7 mouse cellular contexts compared by ENCODE assay signal in the genomic region with DNA sequence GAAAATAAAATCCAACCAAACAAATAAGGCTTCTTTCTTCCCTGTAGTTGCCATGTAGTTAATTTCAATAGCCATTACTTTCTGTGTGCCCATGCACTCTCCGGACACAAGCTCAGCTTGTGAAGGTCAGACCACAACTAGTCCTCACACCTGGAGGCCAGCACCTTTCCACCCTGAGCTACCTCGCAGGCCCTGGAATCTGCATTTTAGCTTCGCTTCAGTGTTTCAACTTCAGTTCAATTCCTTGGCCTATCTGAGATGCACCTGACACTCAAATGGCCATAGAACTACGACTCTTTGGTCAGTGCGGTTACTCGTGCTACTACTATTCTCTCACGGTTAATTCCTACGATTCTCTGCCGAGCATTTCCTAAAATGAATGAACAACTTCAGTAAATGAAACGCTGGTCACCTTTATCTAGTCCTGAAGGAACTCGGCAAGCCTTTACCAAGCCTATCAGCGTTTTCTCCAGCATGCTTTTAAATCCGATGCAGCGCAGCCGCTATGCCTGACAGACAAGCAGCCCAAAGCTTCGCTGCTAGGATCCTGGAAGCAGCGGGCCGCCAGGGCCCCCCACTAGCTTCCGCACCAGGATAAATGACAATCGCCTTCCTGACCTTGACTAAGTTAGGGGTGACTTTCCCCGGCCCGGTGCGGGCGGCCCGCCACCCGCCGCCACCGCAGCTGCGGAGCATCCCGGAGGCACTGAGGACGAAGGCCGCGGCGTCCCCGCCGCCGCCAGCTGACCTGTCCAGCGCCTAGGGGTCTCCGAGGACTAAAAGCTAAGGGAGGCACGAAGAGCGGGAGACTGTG. TPM values are rescaled to one million over a fixed set of nuclear protein-coding genes. Genes with fewer than 3 reads are reported as not detected.
A peak's percentile ranks its signal among the peaks of the same experiment; 100 is the strongest.
DNase-seq lines count a peak whose midpoint lies in the region; ATAC-seq and TF ChIP-seq lines count a peak whose summit lies in the region.

No protein-coding gene starts in this region.

- no peak for TF ChIP-seq CTCF in spleen, adult 2 months (IDR thresholded peaks at IDR 0.05; ENCODE audit: extremely low read depth, insufficient read depth, insufficient read length, insufficient replicate concordance)
- TF ChIP-seq CTCF in stomach, postnatal 0 days (IDR thresholded peaks at IDR 0.05; ENCODE audit: low read depth) = no peak

- H3K4me3 ChIP-seq in spleen, adult 2 months (ENCODE audit: extremely low read depth, insufficient read depth, insufficient read length) = peak overlapping the region; percentile 90
- H3K4me3 ChIP-seq in embryonic facial prominence, embryonic 10.5 days = peak overlapping the region; percentile 95
- peak overlapping the region; percentile 69 for H3K4me3 ChIP-seq in hindbrain, embryonic 13.5 days
- peak overlapping the region; percentile 97 for H3K4me3 ChIP-seq in liver, embryonic 16.5 days (ENCODE audit: low read depth, low read length)
- H3K4me3 ChIP-seq in stomach, postnatal 0 days (ENCODE audit: low read depth, low read length) = peak overlapping the region; percentile 94

- ATAC-seq in hindbrain, embryonic 13.5 days (ENCODE audit: low FRiP score) = no peak; the same call in 1 of the 2 replicates
- peak; percentile 18 for ATAC-seq in liver, embryonic 16.5 days (ENCODE audit: low read depth)
- ATAC-seq in stomach, postnatal 0 days (ENCODE audit: low FRiP score, low TSS enrichment) = no peak

- DNase-seq in spleen, adult 2 months (ENCODE audit: low read depth in 1 of 2, low spot score in 2 of 2) = no peak
- DNase-seq in spleen, postnatal 4 days (ENCODE audit: low spot score in 2 of 2) = no peak
- DNase-seq in embryonic facial prominence, embryonic 10.5 days (ENCODE audit: low spot score) = peak; percentile 30
- DNase-seq in stomach, postnatal 0 days (ENCODE audit: low spot score) = no peak
- no peak for DNase-seq in right cerebral cortex, postnatal 4 days

- peak overlapping the region; percentile 85 for H3K4me2 ChIP-seq in hindbrain, embryonic 13.5 days
- peak overlapping the region; percentile 86 for H3K4me2 ChIP-seq in liver, embryonic 16.5 days (ENCODE audit: low read depth, low read length)
- peak overlapping the region; percentile 83 for H3K4me2 ChIP-seq in stomach, postnatal 0 days (replicated peaks; ENCODE audit: low read depth)

- no peaks in the 10 kb centered on the region for H3K9me3 ChIP-seq in embryonic facial prominence, embryonic 10.5 days
- no peaks in the 10 kb centered on the region for H3K9me3 ChIP-seq in hindbrain, embryonic 13.5 days
- H3K9me3 ChIP-seq in liver, embryonic 16.5 days (replicated peaks; ENCODE audit: control insufficient read depth, low read length) = no peaks in the 10 kb centered on the region
- no peaks in the 10 kb centered on the region for H3K9me3 ChIP-seq in stomach, postnatal 0 days (ENCODE audit: control insufficient read depth, low read length)

- WGBS in spleen, adult 2 months = under 1% methylated on average over 41 of the region's 41 CpGs
- WGBS in embryonic facial prominence, embryonic 10.5 days = 1% methylated on average over 41 of the region's 41 CpGs
- 1% methylated on average over 41 of the region's 41 CpGs for WGBS in hindbrain, embryonic 13.5 days
- under 1% methylated on average over 41 of the region's 41 CpGs for WGBS in liver, embryonic 16.5 days (ENCODE audit: insufficient replicate concordance)
- WGBS in stomach, postnatal 0 days = under 1% methylated on average over 40 of the region's 41 CpGs

- H3K9ac ChIP-seq in hindbrain, embryonic 13.5 days = peak overlapping the region; percentile 92
- peak overlapping the region; percentile 98 for H3K9ac ChIP-seq in liver, embryonic 16.5 days (ENCODE audit: low read depth, low read length)
- H3K9ac ChIP-seq in stomach, postnatal 0 days (ENCODE audit: low read length) = peak overlapping the region; percentile 95

- TF ChIP-seq EP300 in stomach, postnatal 0 days (optimal IDR thresholded peaks at IDR 0.05) = no peak

- peak overlapping the region; percentile 90 for H3K27ac ChIP-seq in spleen, adult 2 months (ENCODE audit: insufficient read depth, low read length)
- peak overlapping the region; percentile 95 for H3K27ac ChIP-seq in embryonic facial prominence, embryonic 10.5 days (replicated peaks)
- H3K27ac ChIP-seq in hindbrain, embryonic 13.5 days = peak overlapping the region; percentile 97
- peak overlapping the region; percentile 91 for H3K27ac ChIP-seq in liver, embryonic 16.5 days (ENCODE audit: low read length)
- peak overlapping the region; percentile 95 for H3K27ac ChIP-seq in stomach, postnatal 0 days (replicated peaks)

- no peaks in the 10 kb centered on the region; the same call in 1 of the 2 replicates for H3K36me3 ChIP-seq in spleen, adult 2 months (ENCODE audit: control insufficient read depth, insufficient read depth, low read length)
- peaks cover 14% of the 10 kb centered on the region; the same call in 1 of the 2 replicates for H3K36me3 ChIP-seq in embryonic facial prominence, embryonic 10.5 days (replicated peaks)
- H3K36me3 ChIP-seq in hindbrain, embryonic 13.5 days = no peaks in the 10 kb centered on the region
- no peaks in the 10 kb centered on the region; the same call in 1 of the 2 replicates for H3K36me3 ChIP-seq in liver, embryonic 16.5 days (ENCODE audit: control insufficient read depth, insufficient read depth)
- H3K36me3 ChIP-seq in stomach, postnatal 0 days (ENCODE audit: control insufficient read depth, insufficient read depth, low read length) = no peaks in the 10 kb centered on the region

- H3K4me1 ChIP-seq in spleen, adult 2 months (ENCODE audit: control insufficient read depth, insufficient read depth, insufficient read length) = peaks cover 2% of the 10 kb centered on the region; the same call in 1 of the 2 replicates
- peaks cover 8% of the 10 kb centered on the region for H3K4me1 ChIP-seq in embryonic facial prominence, embryonic 10.5 days
- peaks cover 17% of the 10 kb centered on the region for H3K4me1 ChIP-seq in hindbrain, embryonic 13.5 days (replicated peaks)
- H3K4me1 ChIP-seq in liver, embryonic 16.5 days (ENCODE audit: control insufficient read depth, low read depth, low read length) = peaks cover 13% of the 10 kb centered on the region
- H3K4me1 ChIP-seq in stomach, postnatal 0 days (replicated peaks; ENCODE audit: control insufficient read depth, insufficient read depth) = 0 out of 2 replicates have a peak, but pooled peaks cover 3% of the 10 kb centered on the region

- TF ChIP-seq POLR2A in spleen, adult 2 months (IDR thresholded peaks at IDR 0.05; ENCODE audit: low read depth, low read length) = no peak

- no peaks in the 10 kb centered on the region for H3K27me3 ChIP-seq in spleen, adult 2 months (ENCODE audit: control insufficient read depth, insufficient read depth, low read length)
- H3K27me3 ChIP-seq in embryonic facial prominence, embryonic 10.5 days (replicated peaks; ENCODE audit: low read depth, poor library complexity, severe bottlenecking) = no peaks in the 10 kb centered on the region
- no peaks in the 10 kb centered on the region for H3K27me3 ChIP-seq in hindbrain, embryonic 13.5 days
- no peaks in the 10 kb centered on the region for H3K27me3 ChIP-seq in liver, embryonic 16.5 days (ENCODE audit: control insufficient read depth, insufficient read depth, low read depth, low read length)
- no peaks in the 10 kb centered on the region for H3K27me3 ChIP-seq in stomach, postnatal 0 days (ENCODE audit: control insufficient read depth, insufficient read depth, low read length)

RNA-seq across cellular contexts. Expression of gene Ndufv2, which starts 0.6 kb away (rescaled TPM):
- polyA plus RNA-seq in spleen, adult 2 months (2012; rRNA removed) = 15.3 and 16.4 TPM in 2 replicates
- 302 and 311 TPM in 2 replicates for polyA plus RNA-seq in embryonic facial prominence, embryonic 10.5 days (2016; fragmentation: Nextera tagmentation; extraction: Ambion mirVana)
- polyA plus RNA-seq in hindbrain, embryonic 13.5 days (2015; fragmentation: Nextera tagmentation; extraction: Ambion mirVana) = 354 and 357 TPM in 2 replicates
- polyA plus RNA-seq in liver, embryonic 16.5 days (2015; fragmentation: Nextera tagmentation; extraction: Ambion mirVana) = 193 and 201 TPM in 2 replicates
- 348 and 356 TPM in 2 replicates for polyA plus RNA-seq in stomach, postnatal 0 days (2015; fragmentation: Nextera tagmentation; extraction: Ambion mirVana)

RNA-seq across cellular contexts. Expression of gene Washc1, which starts 10.6 kb away (rescaled TPM):
- 36.3 and 43.7 TPM in 2 replicates for polyA plus RNA-seq in spleen, adult 2 months (2012; rRNA removed)
- polyA plus RNA-seq in embryonic facial prominence, embryonic 10.5 days (2016; fragmentation: Nextera tagmentation; extraction: Ambion mirVana) = 32.6 and 34.0 TPM in 2 replicates
- 45.4 and 48.0 TPM in 2 replicates for polyA plus RNA-seq in hindbrain, embryonic 13.5 days (2015; fragmentation: Nextera tagmentation; extraction: Ambion mirVana)
- 14.0 and 14.8 TPM in 2 replicates for polyA plus RNA-seq in liver, embryonic 16.5 days (2015; fragmentation: Nextera tagmentation; extraction: Ambion mirVana)
- 27.2 and 27.6 TPM in 2 replicates for polyA plus RNA-seq in stomach, postnatal 0 days (2015; fragmentation: Nextera tagmentation; extraction: Ambion mirVana)

RNA-seq across cellular contexts. Expression of gene Ddx11, which starts 22.5 kb away (rescaled TPM):
- 6.7 and 7.3 TPM in 2 replicates for polyA plus RNA-seq in spleen, adult 2 months (2012; rRNA removed)
- 37.5 and 41.8 TPM in 2 replicates for polyA plus RNA-seq in embryonic facial prominence, embryonic 10.5 days (2016; fragmentation: Nextera tagmentation; extraction: Ambion mirVana)
- 6.2 and 7.5 TPM in 2 replicates for polyA plus RNA-seq in hindbrain, embryonic 13.5 days (2015; fragmentation: Nextera tagmentation; extraction: Ambion mirVana)
- polyA plus RNA-seq in liver, embryonic 16.5 days (2015; fragmentation: Nextera tagmentation; extraction: Ambion mirVana) = 5.8 and 6.3 TPM in 2 replicates
- 2.9 TPM in 2 replicates for polyA plus RNA-seq in stomach, postnatal 0 days (2015; fragmentation: Nextera tagmentation; extraction: Ambion mirVana)

RNA-seq across cellular contexts. Expression of gene Ankrd12, which starts 23.9 kb away (rescaled TPM):
- 3.5 and 3.9 TPM in 2 replicates for polyA plus RNA-seq in spleen, adult 2 months (2012; rRNA removed)
- polyA plus RNA-seq in embryonic facial prominence, embryonic 10.5 days (2016; fragmentation: Nextera tagmentation; extraction: Ambion mirVana) = 16.1 and 19.2 TPM in 2 replicates
- 148 and 150 TPM in 2 replicates for polyA plus RNA-seq in hindbrain, embryonic 13.5 days (2015; fragmentation: Nextera tagmentation; extraction: Ambion mirVana)
- 8.0 and 9.1 TPM in 2 replicates for polyA plus RNA-seq in liver, embryonic 16.5 days (2015; fragmentation: Nextera tagmentation; extraction: Ambion mirVana)
- 23.4 and 25.5 TPM in 2 replicates for polyA plus RNA-seq in stomach, postnatal 0 days (2015; fragmentation: Nextera tagmentation; extraction: Ambion mirVana)

Comparison
In these comparisons a context has a peak if more than half of its experiments do, and no peak if none do; other contexts are left out.
1. RNA of gene Ndufv2, which starts 0.6 kb away (polyA plus RNA-seq): 354 to 357 TPM in hindbrain, embryonic 13.5 days, 348 to 356 TPM in stomach, postnatal 0 days, 302 to 311 TPM in embryonic facial prominence, embryonic 10.5 days and 193 to 201 TPM in liver, embryonic 16.5 days; 15.3 to 16.4 TPM in spleen, adult 2 months; every median in the first group is over 10 times any median in the second.
2. Peak in every context shown above with its lines, with median percentiles within 50 percentile points of each other: H3K27ac ChIP-seq, H3K4me3 ChIP-seq, H3K4me2 ChIP-seq and H3K9ac ChIP-seq.